Mouse (Mus musculus) monocyte, adult 2 months (primary cell): ENCODE measurements at regions not wholly inside any gene's neighbourhood (a gene's known extent, or its start where the extent isn't known, plus 50 kb on each side); places are given as distances from the start of the nearest gene placed in this dataset.

ENCODE experiments used
- DNase-seq, 2 experiments: peaks; one replicate each; pipeline ENCODE4 v3.0.0; 2022; ENCODE audit warnings: low spot score in 2 of 2, low read depth in 1 of 2

DNA sequence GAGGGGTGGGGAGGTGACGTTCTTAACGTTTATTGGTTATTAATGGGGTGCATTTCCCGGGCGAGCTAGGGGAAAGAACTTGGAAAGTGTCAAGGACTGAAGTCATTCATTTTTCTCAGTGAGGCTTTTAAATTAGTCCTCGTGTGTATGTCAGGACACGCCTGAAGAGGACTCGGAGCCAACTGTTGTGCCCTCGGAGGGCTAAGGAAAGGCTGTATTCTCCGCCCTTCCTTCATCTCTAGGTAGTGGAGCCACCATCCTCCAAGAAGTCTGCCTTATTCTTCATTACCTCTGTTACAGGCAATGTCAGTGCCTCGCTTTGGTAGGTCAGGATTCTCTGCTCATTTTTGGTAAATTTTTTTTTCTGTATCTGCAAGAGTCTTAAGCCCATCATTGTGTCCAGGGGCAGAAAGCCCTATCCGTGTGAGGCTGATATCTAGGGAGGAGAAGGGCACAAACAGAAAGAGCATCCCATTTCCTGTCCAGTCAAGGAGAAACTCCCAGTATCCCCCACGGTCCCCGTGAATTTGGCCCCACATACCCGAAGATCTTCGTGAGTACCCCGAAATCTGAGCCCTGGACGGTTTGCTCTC is 84.2 kb upstream of the Calm2 start:
- no peak for DNase-seq

DNA sequence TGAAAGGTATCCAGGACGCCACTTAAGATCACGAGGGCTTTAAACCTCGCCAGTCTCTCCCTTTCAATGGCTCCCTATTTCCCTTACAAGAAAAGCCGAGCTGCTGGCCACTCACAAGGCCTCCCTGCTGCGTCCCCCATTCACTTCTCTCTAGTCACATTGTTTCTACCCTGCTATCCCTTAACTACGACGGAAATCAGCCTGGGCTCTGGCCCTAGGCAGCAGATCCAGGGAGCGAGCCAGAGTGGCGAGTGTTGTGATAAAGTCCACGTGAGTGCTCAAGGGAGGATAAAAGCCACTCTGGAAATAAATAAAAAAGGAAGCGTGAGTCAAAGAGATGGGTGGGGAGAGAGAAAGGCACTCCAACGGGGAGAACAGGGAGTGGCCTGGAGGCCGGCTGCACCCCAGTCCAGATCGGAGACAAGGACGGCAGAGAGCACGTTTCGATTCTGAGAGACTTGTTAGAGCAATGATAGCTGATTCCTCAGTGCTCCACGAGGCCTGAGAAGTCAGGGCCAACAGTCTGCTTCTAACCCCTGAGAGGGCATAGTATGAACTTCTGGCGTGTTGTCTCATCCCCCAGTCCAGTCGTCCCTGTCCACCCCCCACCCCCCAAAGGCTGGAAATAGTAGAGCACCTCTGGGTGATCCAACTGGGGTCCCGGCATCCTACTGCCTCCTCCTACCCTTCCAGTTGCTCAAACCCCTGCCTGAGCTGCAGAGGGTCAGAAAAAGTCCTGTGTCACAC is 84.8 kb upstream of the Calm2 start:
- DNase-seq: no peak

DNA sequence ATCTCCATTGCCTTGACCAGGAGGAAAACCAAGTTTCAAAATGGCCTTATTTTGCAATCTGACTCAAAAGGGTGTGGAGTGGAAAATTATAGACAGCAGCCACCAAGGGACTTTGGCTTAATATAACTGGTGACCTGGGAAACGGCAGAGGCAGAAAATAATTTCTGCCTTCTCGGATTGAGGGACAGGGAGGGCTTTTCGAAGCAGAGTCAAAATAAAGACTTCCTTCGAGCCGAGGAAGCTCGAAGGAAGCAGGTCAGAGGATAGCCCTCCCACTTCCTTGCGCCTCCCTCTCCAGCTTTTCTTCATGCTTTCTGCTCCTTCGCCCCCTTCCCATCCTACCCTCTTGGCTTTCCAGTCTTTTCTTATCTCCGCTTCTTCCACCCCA is 85.4 kb upstream of the Calm2 start:
- DNase-seq: no peak

DNA sequence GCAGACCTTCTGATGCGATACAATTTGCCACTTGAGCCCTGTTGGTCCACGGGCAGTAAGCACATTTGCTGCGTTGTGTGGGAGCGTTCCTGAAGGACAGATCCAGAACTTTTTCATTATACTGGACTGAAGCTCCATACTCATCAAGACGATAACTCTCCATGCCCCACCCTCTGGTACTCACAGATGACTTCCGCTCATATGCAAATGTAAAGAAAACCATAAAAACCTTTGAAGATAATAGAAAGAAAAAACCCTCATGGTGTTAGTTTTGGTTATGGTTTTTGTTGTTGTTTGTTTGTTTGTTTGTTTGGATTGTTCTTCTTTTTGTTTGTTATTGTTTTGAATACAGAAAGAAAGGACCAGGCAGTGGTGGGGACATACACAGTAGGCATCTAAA is 86.0 kb upstream of the Calm2 start:
- DNase-seq: no peak

DNA sequence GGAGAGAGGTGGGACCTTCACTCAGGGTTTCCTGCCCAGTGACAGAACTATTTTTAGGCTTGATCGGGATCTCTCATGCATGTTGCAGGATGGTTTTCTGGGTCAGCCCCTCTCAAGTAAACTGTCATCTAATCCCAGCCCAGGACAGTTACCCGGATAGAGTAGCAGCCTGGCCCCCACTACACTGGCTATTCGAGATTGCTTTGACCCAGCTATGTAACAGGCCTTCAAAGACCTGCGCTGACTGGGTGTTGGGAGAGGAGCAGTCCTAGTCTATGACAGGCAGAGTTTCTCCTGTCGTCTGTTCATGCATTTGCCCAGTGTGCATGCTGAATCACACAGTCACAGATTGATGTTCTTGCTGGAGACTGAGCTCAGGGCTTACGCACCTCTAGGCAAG is 86.2 kb upstream of the Epcam start:
- DNase-seq: no peak

DNA sequence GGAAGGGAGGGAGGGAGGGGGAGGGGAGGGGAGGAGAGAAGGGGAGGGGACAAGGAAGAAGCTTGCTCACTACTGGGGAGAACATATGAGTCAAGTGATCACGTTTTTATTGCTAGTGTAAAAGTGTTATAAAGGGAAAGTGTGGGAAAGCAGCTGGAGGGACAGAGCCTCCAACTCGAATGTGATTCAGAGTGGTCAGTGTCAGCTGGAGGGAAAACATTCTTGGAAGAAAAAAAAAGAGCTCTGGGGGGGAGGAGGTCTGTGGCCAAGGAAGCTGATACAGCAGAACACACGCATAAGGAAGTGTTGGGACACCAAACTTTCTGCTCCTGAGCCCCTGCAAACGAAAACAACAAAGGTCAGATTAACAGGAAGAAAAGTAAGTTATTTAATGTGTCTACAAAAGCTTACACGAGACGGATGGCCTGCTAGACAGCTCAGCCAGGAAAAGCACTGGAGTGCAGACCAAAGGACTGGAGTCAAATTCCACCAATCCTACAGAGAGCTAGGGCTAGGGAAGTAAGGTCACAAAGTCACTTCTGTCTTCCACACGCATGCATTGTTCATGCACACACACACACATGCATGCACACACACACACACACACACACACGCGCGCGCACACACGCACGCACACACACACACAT is 85.1 kb upstream of the Epcam start:
- no peak for DNase-seq

DNA sequence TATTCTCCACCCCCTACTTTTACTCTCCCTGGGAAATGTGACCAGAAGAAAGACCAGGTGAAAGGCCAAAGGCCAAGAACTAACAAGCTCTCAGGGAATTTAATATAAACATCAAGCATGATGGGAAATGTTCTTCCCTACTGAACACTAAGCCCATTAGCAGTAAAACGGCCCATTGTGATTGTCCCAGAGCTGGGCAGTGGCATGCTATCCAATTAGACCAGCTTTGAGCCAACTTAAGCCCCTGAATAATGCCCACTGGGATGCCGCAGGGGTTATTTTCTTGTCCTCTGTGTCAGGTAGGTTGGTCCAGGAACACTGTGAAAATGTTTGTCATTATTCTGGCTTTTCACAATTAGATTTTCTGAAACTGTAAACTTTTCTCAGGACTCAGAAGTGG is 81.2 kb upstream of the Epcam start:
- no peak for DNase-seq

DNA sequence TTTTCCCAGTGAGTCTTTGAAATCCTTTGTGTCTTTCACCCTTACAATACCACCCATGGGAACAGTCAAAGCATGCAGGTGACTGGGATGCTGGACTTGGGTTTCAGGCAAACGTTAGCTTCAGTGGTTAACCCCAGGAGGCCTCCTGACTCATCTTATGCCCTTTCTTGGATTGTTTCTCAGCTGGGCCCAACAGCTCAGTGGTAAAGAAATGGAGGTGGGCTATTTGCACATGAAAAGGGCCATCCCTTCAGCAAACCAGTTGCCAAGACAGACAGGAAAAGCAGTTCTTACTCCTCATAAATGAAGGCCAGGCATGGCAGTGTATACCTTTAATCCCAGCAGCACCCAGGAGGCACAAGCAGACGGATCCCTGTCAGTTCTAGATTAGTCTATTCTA is 77.4 kb upstream of the Epcam start:
- DNase-seq: no peak

DNA sequence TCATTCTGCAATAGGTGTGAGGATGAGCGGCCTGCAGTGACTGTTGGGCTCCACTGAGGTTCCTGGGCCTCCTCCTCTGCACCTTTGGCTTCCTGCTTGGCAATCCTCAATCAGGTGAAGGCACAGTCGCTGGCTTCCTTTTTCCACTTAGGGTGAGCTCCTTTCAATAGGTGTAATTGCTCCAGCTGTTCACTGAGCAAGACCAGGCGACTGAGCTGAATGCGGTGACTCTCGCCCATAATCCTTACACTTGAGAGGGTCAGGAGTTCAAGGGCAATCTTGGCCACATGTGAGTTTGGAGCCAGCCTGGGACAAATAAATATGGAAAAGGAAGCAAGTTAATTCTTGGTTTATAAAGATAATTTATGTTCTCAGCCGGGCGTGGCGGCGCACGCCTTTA is 76.1 kb upstream of the Epcam start:
- DNase-seq: no peak

DNA sequence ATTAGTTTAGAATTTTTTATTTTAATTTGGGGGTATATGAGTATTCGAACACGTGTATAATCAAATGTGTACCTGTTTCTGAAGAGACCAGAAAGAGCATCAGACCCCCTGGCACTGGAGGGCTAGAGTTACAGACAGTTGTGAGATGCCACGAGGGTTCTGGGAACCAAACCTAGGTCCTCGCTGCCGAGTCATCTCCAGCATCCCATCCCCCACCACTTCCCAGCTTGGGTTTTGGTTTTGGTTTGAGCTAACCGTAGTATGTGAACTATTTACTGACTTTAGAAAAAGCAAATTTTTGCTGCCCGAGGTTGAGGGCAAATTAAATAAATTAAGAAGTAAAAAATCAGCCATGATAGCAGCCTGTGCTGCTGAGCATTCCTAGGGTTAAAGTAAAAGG is 74.9 kb upstream of the Epcam start:
- no peak for DNase-seq

DNA sequence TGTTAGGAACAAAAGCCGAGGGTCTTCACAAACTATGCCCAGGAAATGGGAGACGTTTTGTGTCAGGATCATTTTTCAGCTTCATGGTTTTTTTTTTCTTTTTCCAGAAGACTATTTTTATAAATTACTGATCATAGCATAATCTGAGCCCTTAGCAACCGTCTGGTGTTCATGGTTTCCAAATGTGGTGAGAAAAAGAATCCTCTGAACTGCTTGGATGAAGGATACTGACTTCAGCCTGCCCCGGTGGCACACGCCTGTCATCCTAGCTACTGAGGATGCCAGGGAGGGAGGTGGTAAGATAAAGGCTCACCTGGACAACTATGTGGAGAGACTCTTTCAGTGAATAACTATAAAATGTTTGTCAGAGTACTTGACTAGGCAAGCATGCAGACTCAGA is 72.4 kb upstream of the Epcam start:
- no peak for DNase-seq

DNA sequence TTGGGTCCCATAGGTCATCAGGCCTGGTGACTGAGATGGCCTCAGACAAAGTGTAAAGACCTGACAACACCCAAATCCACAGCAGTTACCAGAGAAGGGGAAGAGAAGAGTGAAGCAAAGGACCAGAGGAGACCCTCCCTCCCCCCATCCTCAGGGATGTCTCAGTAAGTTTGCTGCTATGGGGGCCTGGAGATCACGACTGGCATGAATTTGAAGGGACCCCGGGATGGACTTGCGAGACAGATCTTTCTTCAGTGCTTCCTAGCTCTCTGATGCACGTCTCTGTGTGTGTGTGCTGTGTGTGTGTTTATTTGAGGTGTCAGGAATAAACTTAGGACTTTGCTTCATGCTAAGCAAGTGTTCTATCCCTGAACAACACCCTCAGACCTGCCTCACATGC is 70.1 kb upstream of the Epcam start:
- DNase-seq: no peak

DNA sequence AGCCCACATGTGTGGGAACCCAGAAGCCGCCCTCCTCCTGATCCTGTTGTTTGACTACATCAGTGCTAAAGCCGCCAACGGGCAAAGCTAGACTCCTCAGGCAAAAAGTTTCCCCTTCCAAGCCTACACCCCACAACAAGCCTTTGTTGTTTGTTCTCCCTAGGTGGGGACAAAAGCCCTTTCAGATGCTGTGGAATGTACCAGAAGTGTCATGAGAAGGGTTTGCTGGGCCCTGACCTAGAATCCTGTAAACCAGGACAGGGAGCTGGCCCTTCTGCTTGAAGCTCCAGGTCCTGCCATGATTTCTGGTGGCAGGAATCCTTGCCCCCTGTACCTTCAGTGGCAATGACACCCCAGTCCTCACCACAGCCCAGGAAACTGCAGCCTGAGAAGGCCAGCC is 69.5 kb upstream of the Epcam start:
- DNase-seq: no peak

DNA sequence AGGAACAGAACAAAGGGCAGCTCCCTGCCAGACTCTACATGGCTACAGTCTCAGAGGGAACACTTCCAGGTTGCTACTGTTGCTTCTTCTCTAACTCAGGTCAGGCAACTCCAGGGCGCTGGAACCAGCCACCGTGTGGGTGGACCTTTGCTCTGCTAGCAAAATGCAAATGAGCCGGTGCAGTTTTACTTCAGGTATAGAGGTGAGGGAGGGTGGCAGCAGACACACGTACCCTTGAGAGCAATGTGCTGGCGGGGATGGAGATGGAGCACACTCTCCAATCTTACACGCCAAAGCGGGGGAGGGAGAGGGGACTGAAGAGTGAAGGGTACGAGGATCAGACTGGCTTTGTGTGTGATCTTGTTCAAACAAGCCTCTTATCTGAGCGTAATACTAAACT is 68.8 kb upstream of the Epcam start:
- DNase-seq: no peak

DNA sequence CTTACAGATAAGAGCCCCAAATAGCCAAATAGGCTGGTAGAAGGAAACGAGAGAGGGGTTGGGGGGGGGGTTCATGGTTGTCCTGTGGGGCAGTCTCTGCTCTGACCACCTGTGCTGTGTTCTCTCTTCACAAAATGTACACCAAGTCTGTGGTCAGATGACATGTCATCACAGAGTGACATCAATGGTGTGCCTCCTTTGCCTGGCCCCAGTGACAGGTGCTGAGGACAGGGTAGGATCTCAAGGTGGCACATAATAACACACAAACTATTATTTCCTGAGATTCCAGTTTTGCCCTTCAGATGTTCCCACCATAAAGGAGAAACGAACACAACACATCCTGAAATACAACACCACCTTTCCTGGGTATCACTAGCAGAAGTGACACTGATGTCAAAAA is 68.3 kb upstream of the Epcam start:
- DNase-seq: no peak

DNA sequence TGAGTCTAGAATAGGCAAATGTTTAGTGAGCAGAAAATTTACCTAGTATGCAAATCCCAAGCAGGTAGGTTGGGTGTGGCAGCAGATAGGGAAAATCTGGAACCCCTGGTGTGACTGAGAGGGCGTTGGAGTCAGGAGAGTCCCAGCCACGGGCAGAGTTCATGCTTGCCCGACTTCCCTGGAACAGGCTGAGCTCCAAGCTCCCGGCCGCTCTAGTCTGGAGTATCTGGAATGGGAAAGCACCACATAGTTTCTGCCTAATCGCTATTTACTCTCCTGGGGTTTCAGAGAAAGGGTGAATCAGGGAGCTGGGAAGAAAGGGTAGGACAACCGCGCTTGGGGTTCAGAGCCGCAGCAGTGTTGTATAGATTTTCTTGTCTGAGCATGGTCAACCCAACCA is 65.8 kb upstream of the Epcam start:
- no peak for DNase-seq

DNA sequence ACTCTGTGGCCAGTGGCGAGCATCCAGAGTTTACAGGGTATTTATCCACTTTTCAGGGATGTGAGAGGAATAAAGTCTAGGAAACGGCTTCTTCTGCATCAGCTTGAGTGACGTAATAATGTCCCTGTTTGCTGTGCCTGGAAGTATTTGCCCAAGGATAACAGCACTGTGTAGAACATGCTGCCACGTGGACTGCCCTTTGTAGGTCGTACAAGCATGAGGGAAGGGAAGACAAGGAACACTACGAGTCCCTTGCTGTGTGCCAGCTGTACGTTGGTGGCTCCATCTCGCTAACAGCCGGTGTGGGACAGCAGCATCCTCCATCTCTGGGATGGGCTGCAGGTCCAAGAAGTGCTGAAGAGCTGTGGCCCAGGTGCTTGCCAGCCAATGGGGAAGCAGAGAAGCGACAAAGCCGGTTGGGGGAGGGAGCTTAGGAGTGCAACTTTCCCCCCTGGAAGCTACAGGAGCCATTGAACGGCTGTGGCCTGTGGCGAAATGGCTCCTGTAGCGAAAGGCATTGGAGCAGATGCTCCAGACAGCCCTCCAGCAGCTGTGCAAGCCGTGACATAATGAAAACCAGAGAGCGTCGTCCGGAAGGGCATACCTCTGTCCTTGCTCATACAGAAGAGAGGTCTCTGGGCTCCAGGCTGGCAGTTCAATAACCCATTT is 65.0 kb upstream of the Epcam start:
- no peak for DNase-seq

DNA sequence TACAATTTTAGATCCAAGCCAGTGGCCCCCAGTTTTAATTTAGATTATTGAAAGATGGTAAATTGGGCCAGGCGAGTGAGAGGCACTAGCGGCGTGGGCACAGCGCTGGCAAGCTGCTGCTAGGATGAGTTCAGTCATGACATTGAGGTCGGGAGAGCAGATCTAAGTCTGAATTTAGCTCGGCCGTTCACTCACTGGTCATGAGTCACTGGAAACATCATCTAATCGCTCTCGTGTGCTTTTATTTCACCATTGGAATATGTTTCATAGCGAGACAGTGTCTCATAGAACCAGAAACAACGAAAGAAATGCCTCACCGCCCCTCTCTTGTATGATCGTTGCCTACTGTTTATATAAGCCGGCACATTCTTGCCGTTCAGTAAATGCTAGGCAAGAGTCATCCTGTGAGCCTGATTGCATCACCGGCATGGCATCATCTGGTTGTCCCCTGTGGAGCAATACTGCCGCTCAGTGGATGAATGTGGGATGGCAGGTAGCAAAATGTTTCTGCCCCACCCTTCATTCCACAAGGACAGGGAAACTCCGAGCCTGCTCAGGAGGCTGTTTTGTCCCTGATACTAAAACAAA is 64.3 kb upstream of the Epcam start:
- DNase-seq: peak; percentile 68 to 88

DNA sequence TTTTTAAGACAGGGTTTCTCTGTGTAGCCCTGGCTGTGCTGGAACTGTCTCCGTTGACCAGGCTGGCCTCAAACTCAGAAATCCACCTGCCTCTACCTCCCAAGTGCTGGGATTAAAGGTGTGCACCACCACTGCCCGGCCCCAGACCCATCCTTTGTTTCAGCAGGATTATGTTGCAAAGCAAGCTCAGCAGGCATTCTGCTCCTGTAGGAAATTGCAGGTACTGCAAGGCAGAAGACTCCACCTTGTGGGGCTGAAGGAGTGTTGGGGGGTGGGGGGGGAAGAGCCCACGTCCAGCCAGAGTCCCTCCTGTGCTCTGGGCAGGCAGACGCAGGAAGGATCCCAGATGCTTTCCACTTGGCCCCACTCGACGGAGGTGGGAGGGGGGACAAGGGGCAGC is 52.2 kb upstream of the Epcam start:
- DNase-seq: no peak

DNA sequence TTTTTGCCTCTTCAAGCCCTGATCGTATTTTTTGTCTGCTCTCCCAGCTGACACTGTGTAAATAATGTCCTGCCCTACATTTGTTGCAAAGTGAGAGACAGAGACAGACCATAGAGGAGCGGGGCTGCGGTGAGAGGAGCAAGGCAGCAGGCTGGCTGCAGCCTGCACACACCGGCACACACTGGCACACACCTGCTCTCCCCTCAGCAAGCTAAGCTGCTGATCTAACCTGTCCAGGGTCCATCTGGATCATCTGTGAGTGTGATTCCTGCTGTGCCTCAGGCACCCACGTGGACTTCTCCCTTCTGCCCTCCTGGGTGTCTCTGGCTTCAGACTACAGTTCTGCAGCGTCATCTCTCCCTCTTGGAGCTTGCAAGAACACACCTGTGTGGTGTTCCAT is 50.4 kb upstream of the Epcam start:
- DNase-seq: no peak
